Mouse (Mus musculus) mesoderm, embryonic 11.5 days (tissue): Measurements from ENCODE around the gene Yeats4.
"Not testable (repeated sequence)": the region's sequence is repeated elsewhere in the genome, so short reads cannot be mapped to it uniquely, and the experiment has no call there.

ENCODE experiments used
- DNase-seq: peaks from one replicate; pipeline ENCODE4 v3.0.0-alpha.2; 2012; ENCODE audit warnings: low read depth, low spot score

Yeats4 gene

DNA sequence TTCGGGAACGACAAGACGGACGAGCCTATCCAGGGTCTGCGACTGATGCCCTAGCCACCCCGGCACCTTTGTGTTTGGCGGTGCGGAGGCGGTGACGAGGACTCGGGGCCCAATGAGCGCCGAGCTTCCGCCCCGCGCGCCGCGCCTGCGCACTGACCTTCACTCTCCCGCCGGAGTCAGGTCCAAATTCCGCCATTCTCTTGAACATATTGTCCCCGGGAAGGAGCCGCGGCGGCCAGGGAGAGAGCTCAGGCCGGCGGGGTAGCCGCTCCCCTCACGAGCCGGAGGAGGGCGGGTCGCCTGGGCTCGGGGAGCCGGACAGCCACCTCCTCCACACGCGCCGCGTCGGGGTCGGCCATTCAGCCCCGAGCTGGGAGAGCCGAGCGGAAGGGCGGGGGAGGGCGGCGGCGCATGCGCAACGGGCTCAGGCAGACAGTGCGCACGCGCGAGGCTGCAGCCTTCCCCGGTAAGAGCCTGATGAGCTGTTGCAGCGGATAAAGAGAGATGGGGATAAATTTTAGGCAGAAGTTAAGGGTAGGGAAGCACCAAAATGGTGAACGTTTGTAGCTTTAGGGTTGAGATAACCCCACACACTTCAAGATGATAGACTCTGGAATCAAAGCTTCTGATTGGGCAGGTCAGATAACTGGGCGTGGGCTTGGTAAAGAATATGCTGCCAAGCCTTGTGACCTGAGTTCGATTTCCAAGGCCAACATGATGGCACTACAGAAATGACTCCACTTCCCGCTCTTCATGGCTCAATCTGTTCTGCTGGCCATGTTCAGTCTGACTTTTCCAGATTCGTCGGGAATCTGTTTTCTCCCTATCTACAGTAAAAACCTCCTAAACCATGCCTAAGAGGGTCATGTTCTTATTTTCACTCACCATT is at the start of gene Yeats4:
Gene Yeats4, minus strand, starts transcription at position 406 of the 889 bp plus-strand sequence.
- DNase-seq = peak; percentile 95

DNA sequence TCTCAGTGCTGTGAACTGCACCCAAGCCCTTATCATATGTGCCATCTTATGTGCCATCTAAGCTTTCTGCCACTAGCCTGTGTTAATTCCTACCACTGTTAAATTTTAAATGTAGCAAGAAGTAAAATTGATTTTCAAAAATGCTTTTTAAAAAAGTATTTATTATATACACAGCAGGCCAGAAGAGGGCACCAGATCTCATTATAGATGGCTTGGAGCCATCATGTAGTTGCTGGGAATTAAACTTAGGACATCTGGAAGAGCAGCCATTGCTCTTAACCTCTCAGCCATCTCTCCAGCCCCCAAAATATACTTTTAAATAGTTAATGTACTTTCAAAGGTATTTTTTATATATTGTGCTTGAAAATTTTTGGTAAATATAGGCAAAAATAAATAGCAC is 47.7 kb upstream of the Yeats4 start:
- no peak for DNase-seq

GRCm38 (mm10) chr10:117259870-117260269 is 35.6 kb upstream of the Yeats4 start:
- DNase-seq = no peak

GRCm38 (mm10) chr10:117238603-117239002 is 14.3 kb upstream of the Yeats4 start, which contains the start of gene 9530003J23Rik:
9530003J23Rik (minus strand) TSS chr10:117238703.
- no peak for DNase-seq

DNA sequence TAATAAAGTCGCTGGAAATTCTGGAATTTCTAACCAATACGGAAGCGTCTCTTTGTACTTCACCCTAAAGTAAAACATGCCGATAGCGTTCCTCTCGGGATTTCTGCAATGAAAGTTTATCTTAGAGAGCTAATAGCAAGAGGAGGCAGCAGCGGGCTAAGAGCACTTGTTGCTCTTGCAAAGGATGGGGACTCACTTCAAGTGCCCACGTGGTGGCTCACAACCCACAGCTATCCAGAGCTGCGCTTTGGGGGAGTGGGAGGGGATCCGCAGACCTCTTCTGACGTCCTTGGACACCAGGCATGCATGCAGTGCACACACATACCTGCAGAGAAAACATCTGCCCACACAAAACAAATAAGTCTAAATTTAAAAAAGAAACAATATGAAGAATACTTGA is 11.6 kb upstream of the Yeats4 start:
- DNase-seq = no peak

DNA sequence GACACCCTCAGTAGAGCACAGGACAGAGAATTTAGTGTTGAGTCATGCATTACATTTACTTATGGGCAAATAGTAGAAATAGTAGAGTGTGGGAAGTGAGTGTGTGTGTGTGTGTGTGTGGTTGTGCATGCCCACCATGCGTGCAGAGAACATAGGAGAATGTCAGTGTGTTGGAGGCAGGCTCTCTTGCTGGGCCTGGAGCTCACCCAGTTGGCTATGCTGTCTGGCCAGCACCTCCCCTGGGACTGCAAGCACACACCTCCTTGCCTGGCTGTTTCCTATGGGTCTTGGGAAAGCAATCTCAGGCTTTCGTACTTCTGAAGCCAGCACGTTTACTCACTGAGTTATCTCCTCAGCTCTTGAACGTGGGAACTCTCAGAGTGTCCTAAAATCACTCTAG is 10.5 kb upstream of the Yeats4 start:
- no peak for DNase-seq

GRCm38 (mm10) chr10:117229826-117230225 is 5.5 kb upstream of the Yeats4 start:
- no peak for DNase-seq

GRCm38 (mm10) chr10:117226002-117226401 is 1.7 kb upstream of the Yeats4 start:
- DNase-seq = no peak

- DNase-seq = no peak
Measured at GRCm38 (mm10) chr10:117225094-117225493, 787 bp upstream of the Yeats4 start.

DNA sequence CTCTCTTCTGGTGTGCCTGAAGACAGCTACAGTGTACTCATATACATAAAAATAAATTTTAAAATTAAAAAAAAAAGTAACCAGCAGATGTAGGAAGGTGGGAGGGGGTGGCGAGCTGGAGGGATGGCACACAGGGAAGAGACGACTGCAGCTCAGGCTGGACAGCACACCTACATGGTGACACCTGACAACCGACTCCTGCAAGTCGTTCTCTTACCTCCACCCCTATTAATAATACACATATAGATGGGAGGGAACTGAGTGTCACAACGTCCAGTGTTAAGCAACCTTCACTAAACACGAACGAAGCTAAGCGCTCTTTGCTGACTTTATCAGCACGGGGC is 577 bp downstream of the Yeats4 start:
- DNase-seq = no peak

- no peak for DNase-seq
Measured at GRCm38 (mm10) chr10:117222821-117223220, 1.5 kb downstream of the Yeats4 start.

DNA sequence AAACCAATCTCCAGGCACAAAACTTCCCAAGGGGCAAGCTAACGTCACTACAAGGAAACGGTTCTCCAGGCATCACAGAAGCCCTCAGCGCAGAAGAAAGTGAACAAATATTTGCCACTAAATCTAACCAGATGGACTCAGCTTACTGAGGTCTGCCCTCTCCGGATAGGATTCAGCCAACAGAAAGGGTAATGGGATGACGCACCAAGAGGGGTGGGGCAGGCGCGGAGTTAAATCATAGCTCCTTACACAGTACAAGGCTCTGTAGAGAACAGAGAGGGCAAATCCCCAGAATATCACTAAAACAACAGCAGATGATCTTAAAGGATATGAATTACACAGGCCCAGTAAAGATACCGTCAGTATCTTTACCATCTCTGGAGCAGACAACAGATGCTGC is 6.0 kb downstream of the Yeats4 start:
- DNase-seq = no peak

GRCm38 (mm10) chr10:117217246-117217840 is 7.0 kb downstream of the Yeats4 start:
- no peak for DNase-seq

DNA sequence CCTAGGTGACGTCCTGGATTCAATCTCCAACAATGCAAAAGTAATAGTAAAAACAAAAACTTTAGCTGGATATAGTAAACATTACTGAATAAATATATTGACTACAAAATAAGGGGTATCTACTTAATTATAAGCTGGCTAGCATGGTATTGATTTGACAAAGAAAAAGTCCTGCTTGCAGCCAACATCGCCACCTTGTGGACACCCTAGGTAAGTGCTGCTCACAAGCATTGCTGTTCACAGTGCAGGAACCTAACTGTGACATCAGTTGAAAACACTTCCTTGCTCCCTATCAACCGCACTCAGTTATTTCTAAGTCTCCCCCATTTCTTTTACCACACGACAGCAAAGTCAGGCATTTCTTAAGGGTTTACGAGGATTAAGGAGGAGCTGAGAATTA is 7.5 kb downstream of the Yeats4 start:
- DNase-seq = peak; percentile 55

GRCm38 (mm10) chr10:117216132-117216495 is 8.2 kb downstream of the Yeats4 start:
- DNase-seq = no peak

- no peak for DNase-seq
Measured at GRCm38 (mm10) chr10:117215409-117216131, 8.7 kb downstream of the Yeats4 start.

GRCm38 (mm10) chr10:117211023-117211422 is 13.3 kb downstream of the Yeats4 start:
- DNase-seq = no peak

- peak; percentile 82 for DNase-seq
Measured at GRCm38 (mm10) chr10:117209469-117209938, 14.8 kb downstream of the Yeats4 start.

DNA sequence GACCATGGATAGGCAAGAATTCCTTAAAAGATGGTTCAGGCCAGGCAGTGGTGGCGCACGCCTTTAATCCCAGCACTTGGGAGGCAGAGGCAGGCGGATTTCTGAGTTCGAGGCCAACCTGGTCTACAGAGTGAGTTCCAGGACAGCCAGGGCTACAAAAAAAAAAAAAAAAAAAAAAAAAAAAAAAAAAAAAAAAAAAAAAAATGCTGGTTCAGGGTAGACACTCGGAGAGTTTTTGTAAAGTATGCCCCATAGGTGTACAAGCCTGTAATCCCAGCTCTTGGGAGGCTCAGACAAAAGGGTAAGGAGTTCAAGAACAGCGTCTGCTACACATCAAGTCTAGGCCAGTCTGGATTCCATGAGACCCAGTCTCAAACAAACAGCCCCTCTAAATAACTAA is 15.5 kb downstream of the Yeats4 start:
- DNase-seq = not testable (repeated sequence)

GRCm38 (mm10) chr10:117208221-117208620 is 16.1 kb downstream of the Yeats4 start:
- DNase-seq = no peak

DNA sequence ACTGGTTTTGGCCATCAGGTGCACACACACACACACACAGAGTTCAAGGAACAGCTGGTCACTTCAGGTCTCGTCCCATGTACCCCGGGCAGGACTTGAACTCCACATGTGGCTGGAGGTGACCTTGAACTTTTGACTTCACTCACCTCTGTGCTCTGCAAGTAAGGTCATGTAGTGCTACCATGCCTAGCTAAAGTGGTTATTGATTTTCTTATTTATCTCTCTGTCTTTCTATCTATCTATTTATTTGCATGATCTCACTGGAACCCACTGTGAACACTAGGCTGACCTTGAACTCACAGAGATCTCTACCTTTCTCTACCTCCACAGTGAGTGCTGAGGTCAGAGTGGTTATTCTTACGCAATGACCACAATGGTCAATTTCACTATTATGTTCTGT is 18.2 kb downstream of the Yeats4 start:
- DNase-seq = no peak

GRCm38 (mm10) chr10:117203558-117203981 is 20.7 kb downstream of the Yeats4 start:
- peak; percentile 59 for DNase-seq
